Mouse (Mus musculus): ENCODE data around the gene Rps21.

Rps21 gene

GRCm38 (mm10) chr2:180257001-180257521, at the start of gene Rps21:
Gene Rps21 (plus strand): TSS chr2:180257377.
- peak; percentile 95 for DNase-seq

- no peak for DNase-seq
Observed at GRCm38 (mm10) chr2:180207840-180208239, 49.3 kb upstream of the Rps21 start.

GRCm38 (mm10) chr2:180208976-180209375, 48.2 kb upstream of the Rps21 start:
- no peak for DNase-seq

DNA sequence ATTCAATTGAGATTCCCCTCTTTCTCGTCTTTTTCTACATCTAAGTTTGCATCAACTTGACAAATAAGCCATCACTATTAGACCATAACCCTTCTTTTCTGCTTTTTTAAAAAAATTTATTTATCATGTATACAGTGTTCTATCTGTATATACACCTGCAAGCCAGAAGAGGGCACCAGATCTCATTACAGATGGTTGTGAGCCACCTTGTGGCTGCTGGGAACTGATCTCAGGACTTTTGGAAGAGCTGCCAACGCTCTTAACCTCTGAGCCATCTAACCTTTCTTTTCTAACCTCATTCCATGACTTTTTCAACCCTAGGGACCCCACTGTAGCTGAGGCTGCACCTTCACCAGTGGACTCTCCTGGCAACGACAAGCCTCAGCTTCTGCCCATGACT, 44.9 kb upstream of the Rps21 start:
- no peak for DNase-seq

DNA sequence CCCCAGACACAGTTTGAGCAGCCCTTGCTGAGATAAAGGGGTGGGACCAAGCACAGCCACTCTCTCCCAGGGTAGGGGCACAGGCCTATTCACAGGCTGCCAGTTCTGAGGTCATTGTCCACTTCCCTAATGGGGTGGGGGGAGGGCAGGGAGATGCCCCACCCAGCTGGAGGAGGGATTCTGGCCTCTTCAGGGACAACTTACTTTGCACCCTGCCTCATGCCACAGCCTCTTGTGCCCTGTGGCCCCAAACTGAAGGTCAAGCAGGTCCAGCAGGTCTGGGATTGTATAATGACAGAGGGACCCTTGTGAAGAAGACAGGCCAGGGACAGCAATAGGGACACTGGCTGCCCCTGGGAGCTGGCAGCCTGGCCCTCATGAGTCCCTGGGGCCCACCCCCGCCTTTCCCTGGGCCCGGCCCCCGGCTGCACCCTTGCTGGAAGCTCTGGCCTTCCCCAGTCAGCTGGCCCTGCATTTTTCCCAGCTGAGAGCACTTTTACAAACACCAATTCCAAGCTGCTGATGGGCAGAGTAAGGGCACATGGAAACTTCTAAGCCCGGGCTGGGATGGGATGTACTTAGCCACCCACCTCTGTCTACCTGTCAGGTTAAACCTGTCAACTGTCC, 42.7 kb upstream of the Rps21 start:
- no peak for DNase-seq

GRCm38 (mm10) chr2:180215011-180215461, 42.1 kb upstream of the Rps21 start:
- no peak for DNase-seq

DNA sequence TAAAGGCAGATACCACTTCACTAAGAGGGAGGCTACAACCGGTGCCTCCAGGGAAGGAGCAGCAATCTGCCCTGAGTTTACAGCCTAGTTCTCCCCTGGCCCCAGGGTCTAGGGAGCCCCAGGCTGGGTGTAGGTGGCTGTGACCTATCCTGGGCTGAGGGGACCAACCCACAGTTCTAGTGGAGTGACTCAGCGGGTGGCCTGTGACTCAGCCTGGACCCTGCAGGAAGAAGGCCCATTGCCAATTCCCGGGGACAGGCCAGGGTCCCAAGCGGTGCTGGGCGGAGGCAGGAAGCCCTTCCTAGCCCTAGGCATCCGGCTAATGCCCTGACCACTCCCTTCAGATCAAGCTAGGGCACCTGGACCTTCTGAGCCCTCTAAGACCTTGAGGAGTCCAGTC, 41.2 kb upstream of the Rps21 start:
- no peak for DNase-seq

- no peak for DNase-seq
Observed at GRCm38 (mm10) chr2:180216921-180217320, 40.3 kb upstream of the Rps21 start.

DNA sequence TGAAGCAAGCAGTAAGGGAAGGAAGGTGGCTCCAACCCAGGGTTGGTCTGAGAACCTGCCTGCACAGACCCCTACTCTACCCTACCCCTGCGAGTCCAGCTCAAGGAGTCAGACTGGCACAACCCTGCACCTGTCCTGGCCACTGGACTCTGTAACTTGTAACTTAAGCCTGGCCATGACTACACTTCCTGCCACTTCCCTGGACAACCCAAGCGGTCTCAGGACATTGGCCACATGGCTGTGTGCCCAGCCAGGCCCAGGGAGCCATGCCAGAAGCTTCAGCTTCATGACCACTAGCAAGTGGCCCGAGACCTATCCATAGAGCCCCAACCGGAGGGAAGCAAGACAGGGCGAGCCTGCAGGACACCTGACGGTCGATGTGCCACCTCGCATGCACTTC, 39.6 kb upstream of the Rps21 start:
- peak; percentile 33 for DNase-seq

- DNase-seq: no peak
Observed at GRCm38 (mm10) chr2:180218241-180218640, 38.9 kb upstream of the Rps21 start.

DNA sequence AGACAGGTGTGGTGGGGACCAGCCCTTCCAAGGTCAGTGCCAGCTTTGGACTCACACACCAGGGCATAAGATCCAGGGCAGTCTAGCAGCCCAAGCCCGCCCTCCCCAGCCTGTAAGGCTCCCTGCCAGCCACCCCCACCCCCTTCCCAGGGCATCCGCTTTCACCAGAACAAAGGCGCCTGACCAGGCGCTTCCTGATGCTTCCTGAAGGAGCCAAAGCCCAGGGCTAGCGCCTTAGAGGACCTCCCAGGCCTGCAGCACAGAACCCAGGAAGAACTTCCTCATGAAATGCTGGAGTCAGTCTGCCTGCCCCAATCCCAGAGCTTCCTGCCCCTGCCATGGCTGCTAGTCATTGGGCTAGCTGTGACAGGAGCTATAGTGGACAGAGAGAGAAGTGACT, 38.5 kb upstream of the Rps21 start:
- DNase-seq: no peak

DNA sequence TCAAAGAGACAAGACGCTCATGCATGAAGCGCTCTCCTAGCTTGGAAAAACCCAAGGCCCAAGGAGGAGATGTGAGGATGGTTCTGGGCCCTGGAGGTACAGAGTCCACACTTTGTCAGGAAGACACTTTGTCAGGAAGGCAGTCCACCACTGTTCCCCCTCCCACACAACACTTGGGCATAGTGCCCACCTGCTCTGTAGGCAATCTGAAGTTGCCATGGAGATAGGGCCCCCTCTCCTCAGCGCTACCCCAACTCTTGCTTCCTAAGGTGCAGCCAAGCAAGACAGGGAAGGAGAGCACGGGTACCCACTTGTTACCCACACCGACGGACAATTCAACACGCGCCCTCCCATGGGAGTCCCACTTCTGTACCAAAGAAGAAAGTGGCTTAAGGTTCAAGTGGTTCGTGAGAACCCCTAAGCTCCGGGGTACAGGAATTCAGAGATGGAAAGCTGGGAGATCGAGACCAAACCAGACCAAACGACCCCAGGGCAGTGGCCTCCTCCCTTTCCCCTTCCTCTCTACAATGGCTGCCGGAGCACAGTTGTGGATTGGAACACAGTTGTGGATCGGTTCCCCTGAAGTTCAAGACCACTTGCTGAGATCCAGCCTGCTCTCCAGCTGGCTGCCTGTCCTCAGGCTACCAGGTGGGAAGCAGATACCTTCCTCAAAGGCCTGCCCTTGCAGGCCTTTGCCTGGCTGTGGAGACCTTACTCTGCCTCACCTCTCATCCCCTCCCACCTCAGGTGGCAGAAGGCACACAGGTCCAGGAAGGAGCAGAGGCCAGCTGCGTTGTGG, 37.8 kb upstream of the Rps21 start:
- no peak for DNase-seq

DNA sequence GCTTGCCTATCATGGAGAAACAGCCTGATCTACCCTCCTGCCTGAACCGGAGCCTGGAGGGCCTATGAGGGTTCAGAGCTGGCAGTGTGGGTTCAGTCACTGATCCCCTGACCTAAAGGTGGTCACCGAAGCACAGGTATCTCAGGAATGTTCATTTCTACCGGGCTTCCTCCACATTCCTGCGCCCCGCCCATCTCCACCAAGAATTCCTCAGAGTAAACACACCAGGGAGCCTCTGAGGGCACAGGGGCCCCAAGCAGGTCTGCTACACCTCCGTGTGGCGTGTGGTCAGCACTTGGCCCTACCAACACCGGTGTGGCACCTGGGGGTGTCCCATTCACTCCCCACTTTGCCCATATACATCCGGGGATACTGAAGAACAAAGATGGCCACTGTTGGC, 37.0 kb upstream of the Rps21 start:
- DNase-seq: no peak

DNA sequence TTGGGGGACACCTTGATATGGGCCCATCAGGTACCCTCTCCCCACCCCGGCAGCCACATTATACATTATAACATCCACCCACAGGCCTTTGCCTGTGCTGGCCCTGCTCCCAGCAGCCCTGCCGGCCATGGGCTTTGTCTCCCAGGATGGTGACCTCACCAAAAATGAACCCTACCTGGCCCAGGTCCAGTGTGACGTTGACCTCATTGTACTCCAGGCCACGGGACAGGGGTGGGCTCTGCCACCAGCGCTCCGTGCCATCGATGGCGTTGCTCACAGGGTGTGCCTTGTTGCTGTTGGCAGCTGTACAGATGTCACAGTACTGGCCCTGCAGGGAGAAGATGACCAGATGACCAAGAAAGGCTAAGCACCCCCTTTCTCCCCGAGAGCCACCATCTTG, 36.1 kb upstream of the Rps21 start:
- no peak for DNase-seq

DNA sequence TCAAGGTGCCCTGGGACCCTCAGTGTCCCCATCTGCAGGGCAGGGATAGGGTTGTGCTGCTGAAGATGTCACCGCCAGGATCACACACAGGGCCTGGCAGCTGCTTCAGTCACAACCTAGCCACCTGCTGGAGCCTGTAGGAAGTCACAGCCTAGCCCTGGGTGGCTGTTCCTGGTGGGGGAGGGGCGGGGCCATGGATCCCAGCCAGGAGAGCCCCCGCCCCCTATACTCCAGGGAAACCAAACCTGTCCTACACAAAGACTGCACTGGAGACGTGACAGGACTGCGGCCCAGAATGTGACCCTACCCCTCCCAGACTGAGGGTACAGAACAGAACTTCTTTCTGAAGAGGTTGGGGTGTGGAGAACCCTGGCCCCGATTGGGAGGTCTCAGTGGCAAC, 34.9 kb upstream of the Rps21 start:
- DNase-seq: no peak

DNA sequence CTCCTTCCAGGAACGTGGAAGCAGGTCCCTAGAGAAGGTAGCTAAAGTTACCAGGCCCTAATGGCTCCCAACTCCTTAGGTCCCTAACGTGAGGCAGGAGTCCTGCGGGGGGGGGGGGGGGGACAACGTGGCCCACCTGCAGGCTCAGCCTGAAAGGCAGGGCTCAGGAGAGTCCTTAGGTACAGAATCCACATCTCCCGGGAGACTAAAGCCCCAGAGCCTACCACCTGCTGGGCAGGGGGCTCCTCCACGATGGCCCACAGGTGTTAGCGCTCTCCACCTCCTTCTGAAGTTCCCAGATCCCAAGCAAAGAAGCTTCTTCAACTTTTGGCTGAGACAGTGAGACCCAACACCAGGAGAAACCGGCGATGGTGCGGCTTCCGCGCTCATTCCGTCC, 32.5 kb upstream of the Rps21 start:
- no peak for DNase-seq

- DNase-seq: no peak
Observed at GRCm38 (mm10) chr2:180225044-180225761, 32.0 kb upstream of the Rps21 start.

DNA sequence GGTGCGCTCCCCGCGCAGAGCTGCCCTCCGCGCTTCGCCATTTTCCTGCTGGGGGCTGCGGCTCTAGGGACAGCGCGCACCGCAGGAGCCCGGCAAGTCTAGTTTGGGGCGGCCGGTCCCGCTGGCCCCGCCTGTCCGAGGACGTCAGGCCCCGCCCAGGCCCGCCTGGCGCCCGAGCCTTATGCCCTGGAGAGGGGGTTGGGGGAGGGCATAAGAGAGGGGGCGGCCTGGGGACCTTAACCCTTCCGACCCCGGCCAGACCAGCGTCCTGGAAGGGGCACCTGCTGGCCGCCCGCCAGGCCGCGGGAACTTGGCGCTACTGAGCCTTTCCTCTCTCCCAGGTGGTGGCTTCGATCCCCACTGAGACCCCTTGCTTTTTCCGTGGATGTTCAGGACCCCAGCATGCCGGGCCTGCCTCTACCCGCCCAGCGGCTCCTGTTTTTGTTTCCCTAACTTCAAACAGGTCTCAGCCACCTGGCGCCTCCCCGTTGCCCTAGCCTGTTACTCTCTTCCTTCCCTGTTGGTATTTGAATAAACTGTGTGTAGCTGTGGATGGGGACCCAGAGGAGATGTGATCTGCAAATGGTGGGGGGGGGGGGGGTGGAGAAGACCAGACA, 31.3 kb upstream of the Rps21 start, which contains the start of gene Lama5:
Gene Lama5, minus strand, starts transcription at position 98 of the 617 bp plus-strand sequence.
- DNase-seq: peak; percentile 24

DNA sequence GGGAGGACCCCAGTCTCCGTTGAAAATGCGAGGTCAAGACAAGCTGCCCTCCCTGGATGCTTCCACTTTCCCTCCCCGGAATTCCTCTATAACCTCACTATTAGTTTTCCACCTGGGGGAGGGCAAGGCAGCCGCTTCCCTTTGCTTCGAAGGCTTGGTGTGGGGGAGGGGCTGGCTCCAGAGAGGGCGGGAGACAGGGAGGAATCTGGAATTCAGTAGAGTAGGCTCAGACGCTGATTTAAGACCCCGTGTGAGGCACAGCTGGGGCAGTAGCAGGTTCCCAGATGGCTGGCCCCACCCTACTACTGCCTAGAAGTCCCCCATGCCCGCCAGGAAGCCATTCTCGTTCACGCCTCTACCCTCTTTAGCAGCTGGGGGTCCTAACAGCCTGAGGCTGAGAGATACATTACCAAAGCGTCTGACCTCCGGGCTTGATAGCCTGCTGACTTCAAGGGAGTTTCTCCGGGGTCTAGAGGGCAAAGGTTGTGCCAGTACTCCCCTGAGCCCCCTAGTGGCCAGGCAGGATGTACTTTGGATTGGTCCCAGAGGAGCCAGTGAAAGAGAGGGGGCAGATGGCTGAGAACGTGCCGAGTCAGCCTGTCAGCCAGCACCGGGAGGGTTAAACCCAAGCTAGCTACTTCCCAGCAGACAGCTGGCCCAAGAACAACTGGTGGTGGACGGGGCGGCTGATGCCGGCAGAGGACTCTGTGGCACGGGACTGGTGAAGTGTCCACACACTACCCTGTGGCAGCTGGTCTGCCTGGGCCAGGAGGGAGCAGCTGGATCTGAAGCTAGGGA, 29.7 kb upstream of the Rps21 start:
- no peak for DNase-seq

GRCm38 (mm10) chr2:180228060-180228458, 29.1 kb upstream of the Rps21 start:
- DNase-seq: no peak

DNA sequence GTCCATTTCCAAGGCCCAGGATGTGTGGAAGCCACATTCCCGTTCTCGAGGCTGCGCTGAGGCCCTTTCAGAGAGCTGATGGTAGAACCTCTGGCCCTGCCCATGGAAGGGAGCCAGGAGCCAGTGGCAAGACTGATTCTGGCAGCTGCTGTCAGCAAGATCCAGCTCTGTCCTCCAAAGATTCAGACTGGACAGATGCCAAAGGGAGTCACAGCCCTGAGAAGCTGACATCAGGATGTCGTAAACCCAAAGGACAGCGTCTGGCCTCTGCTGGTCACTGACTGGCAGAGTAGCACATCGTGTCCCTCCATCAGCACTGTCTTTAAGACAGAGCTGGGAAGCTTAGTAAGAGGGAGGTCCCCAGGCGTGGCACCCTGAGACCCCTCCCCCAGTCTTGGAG, 28.6 kb upstream of the Rps21 start:
- no peak for DNase-seq

- DNase-seq: no peak
Observed at GRCm38 (mm10) chr2:180229129-180229528, 28.0 kb upstream of the Rps21 start.
